Mouse (Mus musculus) left cerebral cortex, adult 8-10 months (tissue): ENCODE measurements around the gene Mocs2. TPM values are rescaled to one million over a fixed set of nuclear protein-coding genes. Genes with fewer than 3 reads are reported as not detected.
A peak's percentile ranks its signal among the peaks of the same experiment; 100 is the strongest.

ENCODE experiments used
- DNase-seq, 2 experiments: peaks; one replicate each; pipeline ENCODE4 v3.0.0; 2022; ENCODE audit warnings: low spot score in 2 of 2
- total RNA-seq, 4 experiments: library from RNA; stranded (reverse); gene quantifications; 2 replicates each; pipeline ENCODE4 v1.2.4; 2022

The Mocs2 gene
- 10 to 100 TPM; 69.5 to 96.8 (median 80.7) TPM for total RNA-seq

DNA sequence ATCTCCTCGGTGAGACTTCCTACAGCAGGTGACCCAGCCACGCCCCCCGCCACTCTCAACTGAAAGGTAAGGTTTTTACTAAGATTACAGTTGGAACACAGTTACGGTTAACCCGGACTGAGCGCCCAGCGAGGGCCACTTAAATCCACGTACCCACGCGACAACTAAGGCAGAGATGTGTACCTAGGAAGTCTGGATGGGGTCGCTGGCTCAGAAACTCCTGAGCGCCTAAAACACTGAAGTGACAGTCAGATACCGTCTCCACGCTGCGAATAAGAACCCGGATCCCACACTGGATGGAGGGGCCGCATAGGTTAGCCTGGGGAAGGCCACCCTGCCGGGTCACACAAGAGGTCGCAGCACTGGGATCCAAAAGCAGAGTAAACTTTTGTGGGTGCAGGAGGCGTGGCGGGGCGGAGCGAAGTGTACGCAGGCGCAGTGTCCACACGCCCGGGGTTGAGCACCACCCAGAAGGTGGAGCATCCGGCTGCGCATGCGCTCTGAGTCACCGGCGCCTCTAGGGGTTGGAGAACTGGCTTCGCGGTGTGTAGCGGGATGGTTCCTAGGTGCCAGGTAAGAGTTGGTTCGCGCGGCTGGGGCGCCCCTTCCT, at the start of gene Mocs2:
Gene Mocs2 (plus strand): TSS at position 486 of the 610 bp plus-strand sequence.
- peak; percentile 69 to 77 for DNase-seq

DNA sequence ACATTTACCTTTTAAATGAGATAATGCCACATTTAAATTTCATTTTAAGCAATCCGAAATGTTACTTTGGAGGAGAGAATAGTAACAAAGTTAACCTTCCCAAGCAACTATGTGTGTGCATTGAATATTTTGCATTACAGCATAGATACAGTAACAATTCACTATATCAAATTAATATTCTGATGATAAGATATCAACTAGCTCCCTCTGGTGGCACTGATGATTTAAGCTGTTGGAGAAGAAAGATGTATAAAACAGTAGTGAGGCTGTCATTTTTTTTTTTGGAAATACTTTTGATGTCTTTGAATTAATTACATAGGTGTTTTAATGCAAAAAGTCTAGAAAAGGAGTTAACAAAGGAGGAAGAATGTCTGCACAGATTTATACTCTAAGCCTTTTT, 26.5 kb upstream of the Mocs2 start:
- no peak for DNase-seq

DNA sequence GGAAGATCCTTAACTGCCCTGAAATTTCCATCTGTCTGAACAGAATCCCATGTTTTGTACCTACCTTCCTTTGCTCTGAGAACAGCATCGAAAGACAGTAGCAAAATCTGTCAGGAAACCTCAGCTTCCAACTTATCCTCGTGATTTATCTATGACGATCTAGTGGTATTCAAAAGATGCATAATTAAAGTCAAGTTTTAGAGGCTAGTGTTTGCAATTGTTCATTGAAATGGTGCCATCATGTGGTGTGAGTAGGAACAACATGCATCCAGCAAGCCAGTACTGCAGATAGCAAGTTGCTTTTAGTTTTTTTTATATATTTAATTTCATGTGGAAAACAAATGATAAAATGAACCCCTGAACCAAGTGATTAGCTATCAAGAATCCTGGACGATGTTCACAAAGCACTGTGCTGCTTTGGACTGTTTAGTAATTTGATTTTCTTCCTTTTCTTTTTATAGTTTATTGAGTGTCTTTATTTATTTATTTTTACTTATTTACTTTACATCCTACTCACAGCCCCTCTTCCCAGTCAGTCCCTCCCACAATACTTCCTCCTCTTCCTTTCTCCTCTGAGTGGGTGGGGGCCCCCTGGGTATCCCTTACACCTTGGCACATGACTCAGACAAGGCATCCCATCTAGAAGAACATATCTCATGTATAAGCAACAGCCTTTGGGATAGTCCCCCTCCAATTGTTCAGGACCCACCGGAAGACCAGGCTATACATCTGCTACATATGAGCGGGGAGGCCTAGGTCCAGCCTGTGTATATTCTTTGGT, 24.6 kb upstream of the Mocs2 start:
- peak; percentile 20 to 29 for DNase-seq

DNA sequence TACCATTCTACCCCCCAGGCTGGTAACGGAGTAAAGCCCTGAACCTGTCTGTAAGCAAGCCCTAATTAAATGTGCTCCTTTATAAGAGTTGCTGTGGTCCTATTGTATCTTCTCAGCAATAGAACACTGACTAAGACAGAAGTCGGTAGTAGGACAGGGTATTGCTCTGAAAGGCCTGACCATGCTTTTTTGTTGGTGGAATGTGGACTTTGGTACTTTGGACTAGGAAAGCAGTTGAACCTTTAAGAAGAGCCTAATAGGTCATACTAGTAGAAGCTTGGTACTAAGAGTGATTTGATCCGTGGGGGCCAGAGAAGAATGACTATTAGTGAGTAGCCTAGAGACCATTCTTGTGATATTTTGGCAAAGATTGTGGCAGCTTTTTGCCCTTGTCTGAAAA, 16.2 kb upstream of the Mocs2 start:
- no peak for DNase-seq

- no peak for DNase-seq
Measured at GRCm38 (mm10) chr13:114802971-114803370, 15.1 kb upstream of the Mocs2 start.

DNA sequence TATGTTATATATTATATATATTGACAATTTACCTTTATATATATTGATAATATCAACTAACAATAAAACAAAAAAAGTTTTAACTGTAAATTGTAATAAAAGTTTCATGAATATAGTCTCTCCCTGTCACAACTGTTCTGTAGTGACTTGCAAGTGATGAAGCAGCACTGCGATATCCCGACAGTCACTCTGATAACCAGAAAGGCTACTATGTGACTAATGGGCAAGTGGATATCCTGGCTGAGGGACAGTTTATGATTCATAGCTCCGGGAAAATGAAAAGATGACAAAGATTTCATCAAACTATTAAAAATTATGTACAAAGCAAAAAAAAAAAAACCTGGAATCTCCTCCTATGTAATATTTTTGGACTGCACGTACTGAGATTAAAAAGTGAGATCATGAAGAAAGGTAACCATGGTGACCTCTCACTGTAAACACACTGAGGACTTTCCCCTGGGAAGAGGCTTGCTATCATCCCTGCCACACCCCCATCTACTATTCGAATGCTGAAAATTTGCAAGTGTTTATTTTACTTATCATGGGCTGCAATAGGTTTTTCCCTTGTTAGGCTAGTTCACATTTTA, 8.3 kb upstream of the Mocs2 start:
- no peak for DNase-seq

DNA sequence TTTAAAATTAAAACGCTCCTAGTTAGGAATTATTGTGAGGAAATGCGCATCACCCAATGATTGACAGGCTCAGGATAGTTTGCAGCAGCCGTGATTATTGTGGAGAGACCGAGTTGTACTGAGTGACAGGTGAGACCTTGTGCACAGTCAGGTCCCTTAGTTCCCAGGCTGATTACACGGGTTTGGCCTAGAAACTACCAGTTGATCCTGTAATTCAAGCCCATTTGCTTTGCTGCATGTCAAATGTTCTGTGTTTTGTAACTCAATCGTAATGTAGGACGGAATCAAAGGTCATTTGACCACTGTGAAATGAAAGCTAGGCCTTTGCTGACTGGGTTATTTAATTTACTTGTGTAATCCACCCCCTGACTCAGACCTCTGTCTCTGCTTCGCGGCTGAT, 477 bp downstream of the Mocs2 start:
- no peak for DNase-seq

DNA sequence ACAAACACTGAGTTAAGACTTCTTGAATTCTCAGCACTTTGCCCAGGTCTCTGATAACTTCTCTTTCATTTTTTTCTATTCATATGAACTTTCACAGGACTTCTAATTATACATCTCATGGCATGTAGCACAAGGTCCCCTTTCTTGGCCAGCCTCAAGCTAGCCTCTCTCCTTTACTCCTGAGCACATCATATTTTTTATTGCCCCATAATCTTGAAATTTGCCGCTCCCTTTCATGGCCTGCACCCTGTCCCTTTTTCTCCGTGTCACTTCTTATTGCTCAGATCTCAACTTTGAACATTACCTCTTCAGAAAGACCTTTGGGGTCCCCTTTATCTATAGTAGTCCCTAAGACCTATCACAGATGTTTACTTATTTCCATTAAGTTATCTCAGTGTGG, 4.8 kb downstream of the Mocs2 start:
- no peak for DNase-seq

DNA sequence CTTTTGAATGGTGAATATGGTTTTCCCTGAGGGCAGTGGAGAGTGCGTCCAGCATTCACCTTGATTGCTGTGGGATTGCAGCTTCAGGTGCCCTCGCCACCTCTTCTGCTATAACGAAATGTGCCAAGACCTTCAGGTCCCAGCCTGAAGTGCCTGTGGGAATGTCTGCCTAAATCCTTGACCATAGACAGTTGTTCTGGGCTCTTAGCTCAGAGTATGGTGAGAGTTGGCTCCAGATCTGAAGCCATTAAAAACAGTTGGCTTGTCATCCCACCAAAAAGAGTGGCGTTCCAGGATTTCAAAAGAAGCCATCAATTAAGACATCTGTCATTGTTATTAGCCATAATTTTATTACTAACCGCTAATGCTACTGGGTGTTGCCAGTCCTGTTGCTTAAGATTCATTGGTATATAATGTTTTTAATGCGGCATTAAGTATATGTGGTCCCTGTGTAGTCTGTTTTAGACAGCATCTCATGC, 7.4 kb downstream of the Mocs2 start:
- DNase-seq = no peak

GRCm38 (mm10) chr13:114831367-114831833, 13.4 kb downstream of the Mocs2 start:
- DNase-seq = no peak

DNA sequence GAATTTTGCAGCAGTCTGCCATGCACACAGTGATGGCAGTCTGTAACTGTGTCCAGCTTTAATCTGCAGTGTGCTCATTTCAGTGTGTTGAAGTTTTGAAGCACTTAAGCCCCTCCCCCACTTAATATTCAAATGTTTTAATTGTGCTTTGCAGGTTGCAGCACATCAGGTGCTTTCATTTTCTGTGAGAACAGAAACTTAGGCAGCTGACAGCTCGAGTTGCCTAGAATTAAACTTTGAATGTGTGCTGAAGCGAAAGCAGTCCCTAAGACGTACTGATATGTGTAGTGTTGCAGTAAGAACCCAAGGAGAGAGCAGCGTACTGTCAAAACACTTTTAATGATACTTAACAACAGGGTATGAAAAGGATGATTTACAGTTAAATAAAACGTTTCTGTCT, 14.7 kb downstream of the Mocs2 start:
- no peak for DNase-seq

DNA sequence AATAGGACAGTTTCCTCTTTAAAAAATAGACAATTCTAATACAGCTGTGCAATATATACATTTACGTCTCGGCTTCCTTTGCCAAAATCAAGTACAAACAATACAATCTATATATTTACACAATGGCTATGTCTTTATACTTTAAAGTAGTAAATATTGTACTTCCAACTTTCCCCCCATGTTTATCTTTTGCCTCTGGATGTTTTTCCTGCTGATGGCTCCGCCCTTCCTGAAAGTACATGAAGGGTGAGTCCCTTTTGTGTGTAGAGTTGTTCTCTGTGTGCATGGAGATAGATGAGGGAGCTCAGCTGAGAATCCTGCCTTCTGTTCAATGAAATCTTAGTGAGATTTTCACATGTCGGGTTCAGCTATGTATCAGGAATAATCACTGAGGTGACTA, 15.3 kb downstream of the Mocs2 start:
- DNase-seq = no peak

GRCm38 (mm10) chr13:114834580-114834979, 16.5 kb downstream of the Mocs2 start:
- DNase-seq = no peak

DNA sequence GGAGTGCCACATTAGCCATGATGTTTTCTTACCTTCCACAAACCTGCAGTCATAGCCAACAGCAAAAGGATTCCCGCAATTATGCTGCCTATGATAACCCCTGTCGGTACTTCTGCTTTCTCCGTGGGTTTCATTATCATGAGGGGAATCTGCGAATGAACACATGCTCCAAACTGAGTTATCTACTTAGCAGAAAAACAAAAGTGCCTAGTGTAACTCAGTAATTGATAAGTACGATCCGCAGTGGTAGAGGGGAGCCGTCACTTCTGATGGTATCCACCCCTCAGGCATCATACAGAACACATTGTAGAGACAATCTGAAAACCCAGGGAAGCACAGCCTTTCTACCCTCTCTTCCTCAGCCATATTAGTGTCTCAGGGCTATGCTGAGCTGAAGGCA, 19.0 kb downstream of the Mocs2 start:
- DNase-seq = no peak

GRCm38 (mm10) chr13:114838535-114838990, 20.5 kb downstream of the Mocs2 start:
- peak; percentile 34 to 66 for DNase-seq

DNA sequence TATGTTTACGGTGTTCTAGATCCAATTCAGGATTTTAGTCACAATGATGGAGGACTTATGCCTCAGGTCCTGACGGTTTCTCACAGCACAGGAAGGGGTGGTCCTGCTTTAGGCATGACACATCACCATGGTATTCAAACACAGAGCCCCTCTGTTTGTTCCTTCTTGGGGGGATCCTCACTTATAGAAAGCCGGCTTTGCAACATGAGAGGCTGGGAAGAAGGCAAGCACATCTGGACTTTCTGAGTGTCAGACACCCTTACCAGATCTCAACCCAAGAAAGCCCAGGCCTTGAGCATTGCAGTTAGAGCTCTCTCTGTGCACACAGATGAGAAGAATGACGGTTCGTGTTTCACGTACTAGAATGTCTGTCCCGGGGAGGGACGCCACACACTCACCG, 21.1 kb downstream of the Mocs2 start:
- DNase-seq = no peak

GRCm38 (mm10) chr13:114840545-114840944, 22.5 kb downstream of the Mocs2 start:
- no peak for DNase-seq

- no peak for DNase-seq
Measured at GRCm38 (mm10) chr13:114843318-114843717, 25.3 kb downstream of the Mocs2 start.

DNA sequence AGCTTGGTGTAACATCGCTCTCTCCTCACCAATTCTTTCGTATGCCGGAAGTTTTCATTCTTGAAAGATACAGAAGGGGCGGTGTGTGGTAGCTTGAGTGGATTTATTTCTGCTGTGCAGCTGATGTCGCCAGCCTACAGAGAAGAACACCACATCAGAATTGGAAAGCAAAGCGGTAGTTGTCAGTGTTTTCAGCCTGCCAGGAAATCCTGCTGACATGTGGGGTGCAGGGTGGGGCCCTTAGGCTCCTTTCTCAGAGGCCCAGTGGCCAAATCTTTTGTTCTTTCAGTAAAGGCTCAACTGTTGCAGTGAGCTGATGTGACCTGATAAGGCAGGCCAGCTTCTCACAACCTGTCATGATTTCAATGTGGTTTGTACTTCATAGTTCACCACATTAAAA, 27.8 kb downstream of the Mocs2 start:
- DNase-seq = no peak

- DNase-seq = no peak
Measured at GRCm38 (mm10) chr13:114848945-114849344, 30.9 kb downstream of the Mocs2 start.

- no peak for DNase-seq
Measured at GRCm38 (mm10) chr13:114852264-114853111, 34.5 kb downstream of the Mocs2 start.
